Mouse (Mus musculus) hematopoietic stem cell, adult 5-6 weeks (primary cell): ENCODE results near the gene Cd101. TPM values are rescaled to one million over a fixed set of nuclear protein-coding genes. Genes with fewer than 3 reads are reported as not detected.

Experiments used
- ATAC-seq, 2 experiments: fragments of 125-278 bp in 1 of 2; replicated peaks in 1 of 2; 2 replicates each; pipeline ENCODE4 v1.8.0; 2016 to 2017; ENCODE audit warnings: inconsistent platforms in 2 of 2, mild to moderate bottlenecking in 2 of 2, moderate number of reproducible peaks in 2 of 2, low read depth in 1 of 2, moderate TSS enrichment in 1 of 2; ENCODE audit not compliant: low FRiP score in 2 of 2, poor library complexity in 2 of 2, severe bottlenecking in 2 of 2, insufficient read depth in 1 of 2, low TSS enrichment in 1 of 2
- total RNA-seq: library from RNA; stranded (forward); fragments of 172-1452, 232-1000 nt; gene quantifications from 2 replicates; pipeline ENCODE4 v1.2.3, GENCODE M21; 2017

Cd101 gene
- total RNA-seq, 1 experiment from 2014 or later: 0.79 TPM

GRCm38 (mm10) chr3:101013536-101013935, 15.8 kb downstream of the Cd101 start:
- no peak for ATAC-seq

GRCm38 (mm10) chr3:101013005-101013404, 16.4 kb downstream of the Cd101 start:
- no peak for ATAC-seq

GRCm38 (mm10) chr3:101012597-101012996, 16.8 kb downstream of the Cd101 start:
- ATAC-seq: no peak

- ATAC-seq: no peak
These were observed 17.2 kb downstream of the Cd101 start for GRCm38 (mm10) chr3:101012131-101012571.

- ATAC-seq: no peak
These were observed 18.2 kb downstream of the Cd101 start for GRCm38 (mm10) chr3:101011203-101011600.

GRCm38 (mm10) chr3:101010589-101011202, 18.7 kb downstream of the Cd101 start:
- peak; percentile 82 to 89 for ATAC-seq

- no peak for ATAC-seq
These were observed 22.1 kb downstream of the Cd101 start for GRCm38 (mm10) chr3:101007112-101007782.

- no peak for ATAC-seq
These were observed 24.0 kb downstream of the Cd101 start for GRCm38 (mm10) chr3:101005392-101005791.

GRCm38 (mm10) chr3:101003575-101004356, 25.6 kb downstream of the Cd101 start:
- ATAC-seq: peak; percentile 75 to 85

- ATAC-seq: no peak
These were observed 29.6 kb downstream of the Cd101 start for GRCm38 (mm10) chr3:100999732-101000131.

- ATAC-seq: peak in 1 of 2 experiments; percentile 36; a peak in 1 of 4 replicates
These were observed 30.4 kb downstream of the Cd101 start for GRCm38 (mm10) chr3:100998904-100999340.

GRCm38 (mm10) chr3:100997785-100998570, 31.4 kb downstream of the Cd101 start:
- ATAC-seq: peak; percentile 56 to 68

- no peak for ATAC-seq
These were observed 35.1 kb downstream of the Cd101 start for GRCm38 (mm10) chr3:100994252-100994651.

GRCm38 (mm10) chr3:100993718-100994117, 35.6 kb downstream of the Cd101 start:
- peak; percentile 80 to 84 for ATAC-seq

GRCm38 (mm10) chr3:100993158-100993557, 36.2 kb downstream of the Cd101 start:
- no peak for ATAC-seq

- no peak for ATAC-seq
These were observed 39.1 kb downstream of the Cd101 start for GRCm38 (mm10) chr3:100990231-100990630.

- ATAC-seq: no peak
These were observed 39.9 kb downstream of the Cd101 start for GRCm38 (mm10) chr3:100989417-100989816.
